Mouse (Mus musculus) thymus, adult 2 months (tissue): ENCODE data around the gene Zmym3.

Experiments used
- CTCF ChIP-seq: fragments of 200-500 bp; IDR thresholded peaks from 2 replicates; pipeline ENCODE4 v1.5.1; 2012; ENCODE audit warnings: mild to moderate bottlenecking, control low read depth, low read length, moderate library complexity, borderline replicate concordance; ENCODE audit not compliant: control insufficient read depth, poor library complexity, insufficient read depth; ENCODE audit errors: extremely low read depth
- POLR2A ChIP-seq: fragments of 200-500 bp; IDR thresholded peaks from 2 replicates; pipeline ENCODE4 v1.6.1; 2012; ENCODE audit warnings: mild to moderate bottlenecking, low read length, control low read depth, moderate library complexity; ENCODE audit not compliant: control insufficient read depth, poor library complexity, insufficient read depth; ENCODE audit errors: extremely low read depth

GRCm38 (mm10) chrX:101396459-101396858 is 24.2 kb downstream of the Zmym3 start:
- no peak for TF ChIP-seq POLR2A
- TF ChIP-seq CTCF, result no peak
